Mouse (Mus musculus): ENCODE measurements around the gene Btbd9. TPM values are rescaled to one million over a fixed set of nuclear protein-coding genes. Genes with fewer than 3 reads are reported as not detected.

Gene Btbd9
- polyA plus RNA-seq, 1 experiment = 21.3 TPM

- Histone ChIP-seq H3K4me1 (ENCODE audit: control insufficient read depth, insufficient read depth, low read length) (peaks cover 4% of the 10 kb centered on the region; the same call in 1 of the 2 replicates), H3K4me3 (ENCODE audit: insufficient read depth, low read length) (no peak overlapping the region), H3K27ac (ENCODE audit: insufficient read depth, low read length) (no peak overlapping the region)
- TF ChIP-seq CTCF (IDR thresholded peaks at IDR 0.05; ENCODE audit: borderline replicate concordance, insufficient read depth, low read length) = no peak
- TF ChIP-seq POLR2A (IDR thresholded peaks at IDR 0.05; ENCODE audit: low read depth, low read length) = no peak
Measured at GRCm38 (mm10) chr17:30423256-30423852, 152.9 kb downstream of the Btbd9 start.

GRCm38 (mm10) chr17:30422278-30422677, 154.0 kb downstream of the Btbd9 start:
- TF ChIP-seq POLR2A (IDR thresholded peaks at IDR 0.05; ENCODE audit: low read depth, low read length) (no peak), CTCF (IDR thresholded peaks at IDR 0.05; ENCODE audit: borderline replicate concordance, insufficient read depth, low read length) (no peak)
- Histone ChIP-seq H3K4me1 (ENCODE audit: control insufficient read depth, insufficient read depth, low read length) (peaks cover 4% of the 10 kb centered on the region; the same call in 1 of the 2 replicates), H3K27ac (ENCODE audit: insufficient read depth, low read length) (no peak overlapping the region), H3K4me3 (ENCODE audit: insufficient read depth, low read length) (no peak overlapping the region)

GRCm38 (mm10) chr17:30421256-30421655, 155.0 kb downstream of the Btbd9 start:
- Histone ChIP-seq H3K27ac (ENCODE audit: insufficient read depth, low read length) (no peak overlapping the region), H3K4me3 (ENCODE audit: insufficient read depth, low read length) (no peak overlapping the region), H3K4me1 (ENCODE audit: control insufficient read depth, insufficient read depth, low read length) (peaks cover 4% of the 10 kb centered on the region; the same call in 1 of the 2 replicates)
- TF ChIP-seq CTCF (IDR thresholded peaks at IDR 0.05; ENCODE audit: borderline replicate concordance, insufficient read depth, low read length) (no peak), POLR2A (IDR thresholded peaks at IDR 0.05; ENCODE audit: low read depth, low read length) (no peak)

GRCm38 (mm10) chr17:30419494-30419893, 156.8 kb downstream of the Btbd9 start:
- no peak overlapping the region for H3K27ac ChIP-seq (ENCODE audit: insufficient read depth, low read length)
- TF ChIP-seq CTCF (IDR thresholded peaks at IDR 0.05; ENCODE audit: borderline replicate concordance, insufficient read depth, low read length) (no peak), POLR2A (IDR thresholded peaks at IDR 0.05; ENCODE audit: low read depth, low read length) (no peak)
- H3K4me3 ChIP-seq (ENCODE audit: insufficient read depth, low read length) = no peak overlapping the region
- peaks cover 8% of the 10 kb centered on the region for H3K4me1 ChIP-seq (ENCODE audit: control insufficient read depth, insufficient read depth, low read length)

GRCm38 (mm10) chr17:30418510-30418909, 157.8 kb downstream of the Btbd9 start:
- no peak for TF ChIP-seq CTCF (IDR thresholded peaks at IDR 0.05; ENCODE audit: borderline replicate concordance, insufficient read depth, low read length)
- no peak for TF ChIP-seq POLR2A (IDR thresholded peaks at IDR 0.05; ENCODE audit: low read depth, low read length)
- H3K4me1 ChIP-seq (ENCODE audit: control insufficient read depth, insufficient read depth, low read length) = peaks cover 8% of the 10 kb centered on the region
- H3K4me3 ChIP-seq (ENCODE audit: insufficient read depth, low read length) = no peak overlapping the region

GRCm38 (mm10) chr17:30417106-30417505, 159.2 kb downstream of the Btbd9 start:
- Histone ChIP-seq H3K27ac (ENCODE audit: insufficient read depth, low read length) (no peak overlapping the region), H3K4me3 (ENCODE audit: insufficient read depth, low read length) (no peak overlapping the region), H3K4me1 (ENCODE audit: control insufficient read depth, insufficient read depth, low read length) (peaks cover 8% of the 10 kb centered on the region)
- TF ChIP-seq CTCF (IDR thresholded peaks at IDR 0.05; ENCODE audit: borderline replicate concordance, insufficient read depth, low read length) (no peak), POLR2A (IDR thresholded peaks at IDR 0.05; ENCODE audit: low read depth, low read length) (no peak)

More at GRCm38 (mm10) chr17:30418510-30418909, 157.8 kb downstream of the Btbd9 start:
- no peak overlapping the region for H3K27ac ChIP-seq (ENCODE audit: insufficient read depth, low read length)

- TF ChIP-seq CTCF (IDR thresholded peaks at IDR 0.05; ENCODE audit: borderline replicate concordance, insufficient read depth, low read length) (no peak), POLR2A (IDR thresholded peaks at IDR 0.05; ENCODE audit: low read depth, low read length) (no peak)
- Histone ChIP-seq H3K4me3 (ENCODE audit: insufficient read depth, low read length) (no peak overlapping the region), H3K27ac (ENCODE audit: insufficient read depth, low read length) (no peak overlapping the region), H3K4me1 (ENCODE audit: control insufficient read depth, insufficient read depth, low read length) (peaks cover 4% of the 10 kb centered on the region)
Measured at GRCm38 (mm10) chr17:30415693-30416092, 160.6 kb downstream of the Btbd9 start.

- peaks cover 4% of the 10 kb centered on the region for H3K4me1 ChIP-seq (ENCODE audit: control insufficient read depth, insufficient read depth, low read length)
- H3K4me3 ChIP-seq (ENCODE audit: insufficient read depth, low read length) = no peak overlapping the region
- no peak overlapping the region for H3K27ac ChIP-seq (ENCODE audit: insufficient read depth, low read length)
- TF ChIP-seq CTCF (IDR thresholded peaks at IDR 0.05; ENCODE audit: borderline replicate concordance, insufficient read depth, low read length) = no peak
- TF ChIP-seq POLR2A (IDR thresholded peaks at IDR 0.05; ENCODE audit: low read depth, low read length) = no peak
Measured at GRCm38 (mm10) chr17:30412991-30413390, 163.3 kb downstream of the Btbd9 start.

- H3K27ac ChIP-seq (ENCODE audit: insufficient read depth, low read length) = no peak overlapping the region
- TF ChIP-seq CTCF (IDR thresholded peaks at IDR 0.05; ENCODE audit: borderline replicate concordance, insufficient read depth, low read length) = no peak
- no peak for TF ChIP-seq POLR2A (IDR thresholded peaks at IDR 0.05; ENCODE audit: low read depth, low read length)
Measured at GRCm38 (mm10) chr17:30406002-30406401, 170.3 kb downstream of the Btbd9 start.

GRCm38 (mm10) chr17:30402871-30403270, 173.4 kb downstream of the Btbd9 start:
- Histone ChIP-seq H3K27ac (ENCODE audit: insufficient read depth, low read length) (no peak overlapping the region), H3K4me3 (ENCODE audit: insufficient read depth, low read length) (no peak overlapping the region), H3K4me1 (ENCODE audit: control insufficient read depth, insufficient read depth, low read length) (0 out of 2 replicates have a peak, but pooled peaks cover 3% of the 10 kb centered on the region)
- no peak for TF ChIP-seq POLR2A (IDR thresholded peaks at IDR 0.05; ENCODE audit: low read depth, low read length)
- TF ChIP-seq CTCF (IDR thresholded peaks at IDR 0.05; ENCODE audit: borderline replicate concordance, insufficient read depth, low read length) = no peak

More at GRCm38 (mm10) chr17:30406002-30406401, 170.3 kb downstream of the Btbd9 start:
- H3K4me3 ChIP-seq (ENCODE audit: insufficient read depth, low read length) = no peak overlapping the region
- 0 out of 2 replicates have a peak, but pooled peaks cover 3% of the 10 kb centered on the region for H3K4me1 ChIP-seq (ENCODE audit: control insufficient read depth, insufficient read depth, low read length)
